8 mouse cellular contexts compared by ENCODE assay signal in the genomic region with DNA sequence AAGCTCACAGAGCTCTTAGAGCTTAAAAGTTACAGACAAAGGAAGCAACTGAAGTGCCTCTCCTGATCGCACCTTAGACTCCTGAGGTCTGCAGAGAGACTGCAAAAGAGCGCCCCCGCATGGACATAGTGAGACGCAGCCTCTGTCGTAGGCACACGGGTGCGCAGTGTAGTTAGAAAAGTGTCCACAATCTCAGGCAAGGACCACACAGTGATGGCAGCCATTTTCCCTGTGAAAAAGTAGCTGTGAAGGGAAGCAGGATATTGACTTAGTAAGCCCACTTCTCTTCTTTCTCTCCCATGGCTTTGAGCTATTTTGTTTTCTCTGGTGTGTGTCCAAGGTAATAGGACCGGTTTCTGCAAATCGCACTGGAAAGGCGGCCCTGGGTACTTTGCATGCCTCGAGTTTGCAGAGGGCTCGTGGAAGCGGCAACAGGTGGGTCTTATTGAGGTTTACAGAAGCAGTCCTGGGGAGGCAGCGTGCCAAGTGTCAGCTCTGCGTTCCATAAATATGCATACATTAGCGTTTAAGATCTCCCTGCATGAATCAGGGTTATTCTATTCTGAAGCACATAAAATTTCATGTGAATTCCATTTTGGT.
DNase-seq lines count a peak whose midpoint lies in the region; ATAC-seq lines count a peak whose summit lies in the region.

No protein-coding gene starts in this region.

- H3K4me1 ChIP-seq in forebrain, embryonic 10.5 days, result peaks cover 13% of the 10 kb centered on the region
- no peaks in the 10 kb centered on the region for H3K4me1 ChIP-seq in forebrain, embryonic 13.5 days
- H3K4me1 ChIP-seq in midbrain, embryonic 14.5 days (ENCODE audit: control insufficient read depth, insufficient read depth, low read length), result no peaks in the 10 kb centered on the region
- H3K4me1 ChIP-seq in midbrain, embryonic 15.5 days, result no peaks in the 10 kb centered on the region; the same call in 1 of the 2 replicates
- peaks cover 24% of the 10 kb centered on the region for H3K4me1 ChIP-seq in embryonic facial prominence, embryonic 15.5 days

- 43% methylated on average over 16 of the region's 16 CpGs for WGBS in forebrain, embryonic 10.5 days
- WGBS in forebrain, embryonic 13.5 days, result 41% methylated on average over 16 of the region's 16 CpGs
- WGBS in midbrain, embryonic 14.5 days, result 28% methylated on average over 16 of the region's 16 CpGs
- 33% methylated on average over 16 of the region's 16 CpGs for WGBS in midbrain, embryonic 15.5 days
- 10% methylated on average over 16 of the region's 16 CpGs for WGBS in embryonic facial prominence, embryonic 15.5 days

- ATAC-seq in forebrain, embryonic 13.5 days, result no peak
- ATAC-seq in midbrain, embryonic 14.5 days (ENCODE audit: low FRiP score, low TSS enrichment), result no peak
- no peak for ATAC-seq in midbrain, embryonic 15.5 days (replicated peaks)
- ATAC-seq in embryonic facial prominence, embryonic 15.5 days (ENCODE audit: insufficient number of reproducible peaks, low FRiP score, low TSS enrichment, low read depth), result 0 out of 2 replicates have a peak, but pooled peaks have one; percentile 39

- no peak overlapping the region for H3K4me3 ChIP-seq in forebrain, embryonic 10.5 days
- no peak overlapping the region for H3K4me3 ChIP-seq in forebrain, embryonic 13.5 days
- H3K4me3 ChIP-seq in midbrain, embryonic 14.5 days (replicated peaks; ENCODE audit: low read depth, low read length), result no peak overlapping the region
- H3K4me3 ChIP-seq in midbrain, embryonic 15.5 days, result no peak overlapping the region
- H3K4me3 ChIP-seq in embryonic facial prominence, embryonic 15.5 days (replicated peaks), result no peak overlapping the region

- no peaks in the 10 kb centered on the region for H3K9me3 ChIP-seq in forebrain, embryonic 10.5 days
- H3K9me3 ChIP-seq in forebrain, embryonic 13.5 days (replicated peaks), result no peaks in the 10 kb centered on the region
- no peaks in the 10 kb centered on the region for H3K9me3 ChIP-seq in midbrain, embryonic 14.5 days (ENCODE audit: control insufficient read depth, low read length)
- no peaks in the 10 kb centered on the region for H3K9me3 ChIP-seq in midbrain, embryonic 15.5 days
- H3K9me3 ChIP-seq in embryonic facial prominence, embryonic 15.5 days (replicated peaks), result no peaks in the 10 kb centered on the region

- H3K4me2 ChIP-seq in forebrain, embryonic 13.5 days, result no peak overlapping the region
- H3K4me2 ChIP-seq in midbrain, embryonic 14.5 days (ENCODE audit: low read length), result no peak overlapping the region
- no peak overlapping the region for H3K4me2 ChIP-seq in midbrain, embryonic 15.5 days
- H3K4me2 ChIP-seq in embryonic facial prominence, embryonic 15.5 days (replicated peaks), result peak overlapping the region; percentile 31

- H3K36me3 ChIP-seq in forebrain, embryonic 10.5 days (replicated peaks), result no peaks in the 10 kb centered on the region
- H3K36me3 ChIP-seq in forebrain, embryonic 13.5 days (ENCODE audit: poor library complexity, severe bottlenecking), result no peaks in the 10 kb centered on the region
- H3K36me3 ChIP-seq in midbrain, embryonic 14.5 days (ENCODE audit: control insufficient read depth, insufficient read depth, low read length), result no peaks in the 10 kb centered on the region
- no peaks in the 10 kb centered on the region for H3K36me3 ChIP-seq in midbrain, embryonic 15.5 days (replicated peaks)
- no peaks in the 10 kb centered on the region for H3K36me3 ChIP-seq in embryonic facial prominence, embryonic 15.5 days

- peaks cover 64% of the 10 kb centered on the region for H3K27me3 ChIP-seq in forebrain, embryonic 10.5 days (ENCODE audit: poor library complexity, severe bottlenecking)
- H3K27me3 ChIP-seq in forebrain, embryonic 13.5 days, result peaks cover 8% of the 10 kb centered on the region; the same call in 1 of the 2 replicates
- no peaks in the 10 kb centered on the region for H3K27me3 ChIP-seq in midbrain, embryonic 14.5 days (ENCODE audit: control insufficient read depth, insufficient read depth, low read length)
- no peaks in the 10 kb centered on the region for H3K27me3 ChIP-seq in midbrain, embryonic 15.5 days (replicated peaks)
- no peaks in the 10 kb centered on the region for H3K27me3 ChIP-seq in embryonic facial prominence, embryonic 15.5 days

- no peak overlapping the region for H3K27ac ChIP-seq in forebrain, embryonic 10.5 days
- H3K27ac ChIP-seq in forebrain, embryonic 13.5 days, result no peak overlapping the region
- H3K27ac ChIP-seq in midbrain, embryonic 14.5 days (replicated peaks; ENCODE audit: low read depth, low read length), result no peak overlapping the region
- H3K27ac ChIP-seq in midbrain, embryonic 15.5 days, result no peak overlapping the region
- peak overlapping the region; percentile 66 for H3K27ac ChIP-seq in embryonic facial prominence, embryonic 15.5 days (replicated peaks)

- H3K9ac ChIP-seq in forebrain, embryonic 13.5 days, result no peak overlapping the region
- no peak overlapping the region for H3K9ac ChIP-seq in midbrain, embryonic 14.5 days (replicated peaks; ENCODE audit: low read length)
- H3K9ac ChIP-seq in midbrain, embryonic 15.5 days, result no peak overlapping the region
- no peak overlapping the region for H3K9ac ChIP-seq in embryonic facial prominence, embryonic 15.5 days

- DNase-seq in forebrain, embryonic 10.5 days (ENCODE audit: extremely low spot score, low spot score), result peak; percentile 41
- peak; percentile 61 for DNase-seq in midbrain, embryonic 14.5 days
- peak; percentile 64 to 69 for DNase-seq in lung, adult 18-20 months
- DNase-seq in right cerebral cortex, postnatal 25 days, result no peak
- DNase-seq in thymus, postnatal 0 days (ENCODE audit: low spot score), result no peak

Comparison
In these comparisons a context has a peak if more than half of its experiments do, and no peak if none do; other contexts are left out.
1. DNase-seq: peak in forebrain, embryonic 10.5 days (single experiment), midbrain, embryonic 14.5 days (single experiment) and lung, adult 18-20 months (2 of 2); none in right cerebral cortex, postnatal 25 days (single experiment) and thymus, postnatal 0 days (single experiment).